Mouse (Mus musculus) neural tube, embryonic 12.5 days (tissue): ENCODE measurements around the gene Olfr56. TPM values are rescaled to one million over a fixed set of nuclear protein-coding genes. Genes with fewer than 3 reads are reported as not detected.
"Not testable (repeated sequence)": the region's sequence is repeated elsewhere in the genome, so short reads cannot be mapped to it uniquely, and the experiment has no call there.

ENCODE experiments used
- ATAC-seq: fragments of 200-750 bp; cut with Nextera tagmentation; 2 replicates; pipeline ENCODE4 v1.8.0; 2017; ENCODE audit warnings: low read depth, mild to moderate bottlenecking, moderate TSS enrichment, moderate library complexity; ENCODE audit not compliant: low FRiP score
- H3K27ac ChIP-seq: fragments of 300-500 bp; sonication (generic); 2 replicates; pipeline ENCODE4 v1.5.1; 2016
- H3K27me3 ChIP-seq: fragments of 300-500 bp; sonication (generic); replicated peaks from 2 replicates; pipeline ENCODE4 v1.6.1; 2016; ENCODE audit warnings: mild to moderate bottlenecking
- H3K36me3 ChIP-seq: fragments of 300-500 bp; sonication (generic); 2 replicates; pipeline ENCODE4 v1.6.1; 2016; ENCODE audit warnings: mild to moderate bottlenecking
- H3K4me1 ChIP-seq: fragments of 300-500 bp; sonication (generic); 2 replicates; pipeline ENCODE4 v1.6.1; 2016
- H3K4me2 ChIP-seq: fragments of 300-500 bp; sonication (generic); replicated peaks from 2 replicates; pipeline ENCODE4 v1.6.1; 2016; ENCODE audit warnings: mild to moderate bottlenecking
- H3K4me3 ChIP-seq: fragments of 300-500 bp; sonication (generic); 2 replicates; pipeline ENCODE4 v1.5.1; 2016
- H3K9ac ChIP-seq: fragments of 300-500 bp; sonication (generic); 2 replicates; pipeline ENCODE4 v1.6.1; 2016; ENCODE audit warnings: mild to moderate bottlenecking
- H3K9me3 ChIP-seq: fragments of 300-500 bp; sonication (generic); 2 replicates; pipeline ENCODE4 v1.6.1; 2016; ENCODE audit warnings: mild to moderate bottlenecking
- WGBS: fragments of 180-500 bp; shearing (Covaris S2); methylation state at CpG from one replicate; pipeline ENCODE4 v1.1.7; 2016; 5-methylcytosine and 5-hydroxymethylcytosine counted together
- polyA plus RNA-seq: library from polyadenylated mRNA; unstranded; fragments of >200 nt; fragmentation: Nextera tagmentation; extraction: Ambion mirVana; gene quantifications from 2 replicates; pipeline ENCODE4 v1.2.1, GENCODE M21; 2016

Gene Olfr56
- polyA plus RNA-seq, result not detected in 2 replicates

DNA sequence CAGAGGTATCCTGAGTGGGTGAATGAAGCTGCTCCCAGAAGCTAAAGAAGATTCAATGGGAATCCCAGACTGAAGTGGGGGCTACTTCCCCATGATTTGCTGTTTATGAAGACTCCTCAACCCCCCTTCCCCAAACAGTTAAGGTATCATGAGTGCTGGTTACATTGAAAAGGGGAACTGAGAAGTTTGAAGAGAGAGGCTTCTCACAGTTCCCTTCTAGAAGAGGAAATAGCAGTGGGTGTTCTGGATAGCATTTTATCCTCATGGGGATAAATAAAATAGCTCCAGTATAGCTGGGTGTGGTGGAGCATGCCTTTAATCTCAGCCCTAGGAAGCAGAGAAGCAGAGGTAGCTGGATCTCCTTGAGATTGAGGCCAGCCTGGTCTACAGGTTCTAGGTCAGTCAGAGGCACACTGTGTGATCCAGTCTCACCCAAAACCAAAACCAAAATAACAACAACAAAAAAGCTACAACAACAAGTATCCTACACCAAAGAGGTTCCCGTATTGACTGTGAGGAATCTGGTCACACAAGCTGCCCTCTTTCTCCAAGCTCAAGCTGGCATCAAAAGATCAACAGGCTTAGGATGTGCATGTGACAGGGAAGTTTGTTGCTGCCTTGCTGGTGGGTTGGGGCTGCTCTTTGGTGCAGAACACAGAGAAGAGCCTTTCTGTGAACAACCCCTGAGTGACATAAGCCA lies at the start of gene Olfr56:
Gene Olfr56 (plus strand): TSS at position 650 of the 700 bp plus-strand sequence.
- WGBS, result no CpG with 5 or more reads among the region's 1 CpGs
- H3K27ac ChIP-seq, ATAC-seq, H3K4me2 ChIP-seq, H3K4me1 ChIP-seq, H3K9me3 ChIP-seq, H3K36me3 ChIP-seq, H3K9ac ChIP-seq, H3K27me3 ChIP-seq, H3K4me3 ChIP-seq: not testable (repeated sequence)

DNA sequence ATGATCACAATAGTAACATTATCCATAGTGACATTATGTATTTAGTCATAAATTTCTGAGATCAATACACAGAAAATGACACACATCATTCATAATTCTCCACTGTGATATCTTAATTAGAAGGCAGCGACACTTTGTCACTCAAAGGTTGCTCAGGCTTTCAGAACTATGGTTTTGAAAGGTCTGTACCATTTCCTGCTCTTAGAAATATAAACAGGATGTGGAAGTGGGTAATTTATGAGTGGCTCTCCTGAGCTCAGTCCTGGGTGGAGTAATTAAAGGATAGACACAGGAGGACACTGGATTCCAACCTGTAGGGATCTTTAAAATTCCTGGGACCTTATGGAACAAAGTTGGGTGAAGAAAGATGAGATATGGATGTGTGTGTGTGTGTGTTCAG lies 45.3 kb upstream of the Olfr56 start:
- not testable (repeated sequence) for H3K27ac ChIP-seq, H3K36me3 ChIP-seq, H3K9me3 ChIP-seq, H3K27me3 ChIP-seq, ATAC-seq, H3K4me3 ChIP-seq, H3K4me2 ChIP-seq, H3K9ac ChIP-seq, H3K4me1 ChIP-seq
- 87% methylated on average over 1 of the region's 1 CpGs for WGBS

GRCm38 (mm10) chr11:48933923-48934322 lies 44.8 kb upstream of the Olfr56 start:
- H3K4me2 ChIP-seq, H3K4me1 ChIP-seq, H3K4me3 ChIP-seq, H3K27ac ChIP-seq, H3K9ac ChIP-seq, H3K9me3 ChIP-seq, H3K36me3 ChIP-seq, H3K27me3 ChIP-seq, ATAC-seq: not testable (repeated sequence)
- 70% methylated on average over 1 of the region's 1 CpGs for WGBS

- not testable (repeated sequence) for ATAC-seq
- no CpG with 5 or more reads among the region's 3 CpGs for WGBS
Measured at GRCm38 (mm10) chr11:48935291-48935690, 43.4 kb upstream of the Olfr56 start.

GRCm38 (mm10) chr11:48939286-48939685 lies 39.4 kb upstream of the Olfr56 start:
- not testable (repeated sequence) for H3K4me2 ChIP-seq, H3K4me3 ChIP-seq, H3K9ac ChIP-seq, H3K36me3 ChIP-seq, H3K4me1 ChIP-seq, H3K27ac ChIP-seq, ATAC-seq, H3K9me3 ChIP-seq, H3K27me3 ChIP-seq

More at GRCm38 (mm10) chr11:48935291-48935690, 43.4 kb upstream of the Olfr56 start:
- H3K9me3 ChIP-seq, H3K9ac ChIP-seq, H3K36me3 ChIP-seq, H3K4me2 ChIP-seq, H3K4me3 ChIP-seq, H3K27me3 ChIP-seq, H3K4me1 ChIP-seq, H3K27ac ChIP-seq: not testable (repeated sequence)

DNA sequence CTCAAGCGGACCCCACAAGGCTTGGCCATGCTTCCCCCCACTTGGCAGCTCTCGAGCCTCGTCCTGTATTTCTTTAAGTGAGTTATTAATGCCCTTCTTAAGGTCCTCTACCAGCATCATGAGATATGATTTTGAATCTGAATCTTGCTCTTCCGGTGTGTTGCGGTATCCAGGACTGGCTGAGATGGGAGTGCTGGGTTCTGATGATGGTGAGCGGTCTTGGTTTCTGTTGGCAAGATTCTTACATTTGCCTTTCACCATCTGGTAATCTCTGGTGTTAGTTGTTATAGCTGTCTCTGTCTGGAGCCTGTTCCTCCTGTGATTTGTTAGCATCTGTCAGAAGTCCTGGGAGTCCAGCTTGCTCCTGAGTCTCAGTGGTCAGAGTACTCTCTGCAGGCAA lies 32.6 kb upstream of the Olfr56 start, which contains the start of gene Psme2b:
Gene Psme2b (minus strand): TSS at position 101 of the 400 bp plus-strand sequence.
- H3K9ac ChIP-seq, H3K4me2 ChIP-seq, ATAC-seq, H3K4me3 ChIP-seq, H3K9me3 ChIP-seq, H3K4me1 ChIP-seq, H3K27me3 ChIP-seq, H3K36me3 ChIP-seq, H3K27ac ChIP-seq: not testable (repeated sequence)
- WGBS, result 96% methylated on average over 6 of the region's 6 CpGs

DNA sequence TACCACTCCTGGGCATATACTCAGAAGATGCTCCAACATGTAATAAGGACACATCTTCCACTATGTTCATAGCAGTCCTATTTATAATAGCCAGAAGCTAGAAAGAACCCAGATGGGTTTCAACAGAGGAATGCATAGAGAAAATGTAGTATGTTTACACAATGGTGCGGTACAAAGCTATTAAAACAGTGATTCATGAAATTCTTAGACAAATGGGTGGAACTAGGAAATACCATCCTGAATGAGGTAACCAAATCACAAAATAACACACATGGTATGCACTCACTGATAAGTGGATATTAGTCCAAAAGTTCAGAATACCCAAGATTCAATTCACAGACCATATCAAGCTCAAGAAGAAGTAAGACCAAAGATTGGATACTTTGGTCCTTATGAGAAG lies 4.0 kb upstream of the Olfr56 start:
- not testable (repeated sequence) for H3K27me3 ChIP-seq, H3K4me1 ChIP-seq, H3K9ac ChIP-seq, H3K4me2 ChIP-seq, H3K4me3 ChIP-seq, H3K9me3 ChIP-seq, H3K27ac ChIP-seq, H3K36me3 ChIP-seq, ATAC-seq
- whole genome bisulfite sequencing, result no CpG with 5 or more reads among the region's 1 CpGs

DNA sequence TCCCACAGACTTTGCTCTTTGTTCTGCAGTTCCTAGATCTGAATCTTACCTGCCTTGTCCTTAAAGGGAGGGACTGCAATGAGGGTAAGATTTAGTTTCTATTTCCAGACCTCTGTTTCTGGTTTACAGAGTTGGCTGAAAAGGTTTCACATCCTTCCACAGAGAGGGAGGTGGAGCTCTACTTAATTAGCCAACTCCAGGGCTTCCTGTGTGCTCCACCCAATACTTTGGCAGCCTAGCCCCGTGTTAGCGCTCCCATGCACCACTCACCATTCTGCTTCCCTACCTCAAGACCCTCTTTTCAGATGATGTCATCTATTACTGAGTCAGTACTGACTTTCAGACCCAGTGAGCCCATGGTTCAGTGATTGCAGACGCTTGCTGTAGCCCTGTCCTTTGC lies 562 bp downstream of the Olfr56 start, which contains the start of gene 9930111J21Rik1:
Gene 9930111J21Rik1 (minus strand): TSS at position 148 of the 400 bp plus-strand sequence.
- not testable (repeated sequence) for ATAC-seq, H3K4me3 ChIP-seq, H3K4me1 ChIP-seq, H3K9ac ChIP-seq, H3K9me3 ChIP-seq, H3K4me2 ChIP-seq, H3K27me3 ChIP-seq, H3K27ac ChIP-seq, H3K36me3 ChIP-seq
- no CpG with 5 or more reads among the region's 3 CpGs for WGBS

GRCm38 (mm10) chr11:48980052-48980451 lies 1.4 kb downstream of the Olfr56 start:
- H3K4me3 ChIP-seq, H3K36me3 ChIP-seq, H3K4me2 ChIP-seq, H3K4me1 ChIP-seq, ATAC-seq, H3K27ac ChIP-seq, H3K9me3 ChIP-seq, H3K27me3 ChIP-seq, H3K9ac ChIP-seq: not testable (repeated sequence)
- WGBS, result no CpG with 5 or more reads among the region's 5 CpGs

DNA sequence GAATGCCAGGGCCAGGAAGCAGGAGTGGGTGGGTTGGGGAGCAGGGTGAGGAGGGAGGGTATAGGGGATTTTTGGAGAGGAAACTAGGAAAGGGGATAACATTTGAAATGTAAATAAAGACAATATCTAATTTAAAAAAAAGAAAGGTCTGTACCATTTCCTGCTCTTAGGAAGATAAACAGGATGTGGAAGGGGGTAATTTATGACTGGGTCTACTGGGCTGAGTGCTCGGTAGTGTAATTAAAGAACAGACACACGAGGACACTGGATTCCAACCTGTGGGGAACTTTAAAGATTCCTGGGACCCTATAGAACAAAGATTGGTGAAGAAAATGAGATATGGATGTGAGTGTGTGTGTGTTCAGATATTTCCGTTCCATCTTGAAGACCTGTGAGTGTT lies 4.2 kb downstream of the Olfr56 start:
- not testable (repeated sequence) for ATAC-seq, H3K36me3 ChIP-seq, H3K27me3 ChIP-seq, H3K4me2 ChIP-seq, H3K9ac ChIP-seq, H3K4me3 ChIP-seq, H3K27ac ChIP-seq, H3K4me1 ChIP-seq, H3K9me3 ChIP-seq
- WGBS, result no CpG with 5 or more reads among the region's 3 CpGs

DNA sequence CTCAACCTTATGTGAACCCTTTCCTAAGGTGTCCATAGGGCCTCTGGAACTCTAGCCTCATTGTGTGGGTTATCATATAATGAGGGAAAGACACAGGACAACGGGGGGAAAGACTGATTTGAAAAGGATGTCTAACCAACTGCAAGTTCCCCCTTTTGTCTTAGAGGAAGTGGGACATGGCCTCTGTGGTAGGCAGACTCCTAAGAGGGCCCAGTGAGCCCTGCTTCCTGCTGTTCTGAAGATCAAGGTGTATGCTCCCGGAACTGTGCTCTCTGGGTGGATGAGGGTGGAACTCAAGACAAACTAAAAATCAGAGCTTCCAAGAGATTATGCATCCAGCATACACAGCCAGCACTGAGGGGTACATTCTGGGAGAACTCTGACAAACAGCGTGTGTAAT lies 9.5 kb downstream of the Olfr56 start:
- not testable (repeated sequence) for H3K4me2 ChIP-seq, H3K9ac ChIP-seq, H3K4me3 ChIP-seq, H3K27me3 ChIP-seq, H3K9me3 ChIP-seq, H3K36me3 ChIP-seq, H3K27ac ChIP-seq, H3K4me1 ChIP-seq, ATAC-seq
- WGBS, result 80% methylated on average over 2 of the region's 3 CpGs

DNA sequence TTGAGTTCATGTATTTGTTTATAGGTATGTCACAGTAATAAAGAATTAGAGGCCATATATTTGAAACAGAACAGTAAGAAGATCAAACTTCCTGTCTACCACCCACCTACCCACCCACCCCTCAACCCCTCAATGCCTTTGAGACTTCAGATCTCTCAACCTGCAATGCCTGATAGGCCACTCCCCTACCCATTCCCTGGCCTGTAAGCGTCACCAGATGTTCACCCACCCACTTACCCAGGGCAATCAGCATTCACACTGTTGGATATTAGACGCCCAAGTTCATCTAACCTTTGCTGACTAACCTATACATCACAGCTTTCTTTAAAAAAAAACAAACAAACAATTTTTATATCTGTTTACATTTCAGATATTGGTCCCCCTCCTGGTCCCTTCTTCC lies 11.3 kb downstream of the Olfr56 start:
- not testable (repeated sequence) for H3K9ac ChIP-seq, H3K4me3 ChIP-seq, H3K27me3 ChIP-seq, H3K36me3 ChIP-seq, H3K4me1 ChIP-seq, H3K9me3 ChIP-seq, H3K27ac ChIP-seq, H3K4me2 ChIP-seq, ATAC-seq
- WGBS, result 75% methylated on average over 2 of the region's 2 CpGs

- not testable (repeated sequence) for ATAC-seq
- WGBS, result 72% methylated on average over 4 of the region's 4 CpGs
Measured at GRCm38 (mm10) chr11:48991740-48992520, 13.2 kb downstream of the Olfr56 start, which contains the start of gene Gm12185. Gene Gm12185, minus strand, starts transcription at chr11:48992226.

More at GRCm38 (mm10) chr11:48991740-48992520, 13.2 kb downstream of the Olfr56 start, which contains the start of gene Gm12185:
- H3K4me2 ChIP-seq, H3K9ac ChIP-seq, H3K27ac ChIP-seq, H3K9me3 ChIP-seq, H3K4me3 ChIP-seq, H3K36me3 ChIP-seq, H3K27me3 ChIP-seq, H3K4me1 ChIP-seq: not testable (repeated sequence)
